Mouse (Mus musculus): ENCODE results near the gene Bach1. TPM values are rescaled to one million over a fixed set of nuclear protein-coding genes. Genes with fewer than 3 reads are reported as not detected.

The Bach1 gene
- polyA plus RNA-seq, 2 experiments = 13.3 to 16.1 TPM

DNA sequence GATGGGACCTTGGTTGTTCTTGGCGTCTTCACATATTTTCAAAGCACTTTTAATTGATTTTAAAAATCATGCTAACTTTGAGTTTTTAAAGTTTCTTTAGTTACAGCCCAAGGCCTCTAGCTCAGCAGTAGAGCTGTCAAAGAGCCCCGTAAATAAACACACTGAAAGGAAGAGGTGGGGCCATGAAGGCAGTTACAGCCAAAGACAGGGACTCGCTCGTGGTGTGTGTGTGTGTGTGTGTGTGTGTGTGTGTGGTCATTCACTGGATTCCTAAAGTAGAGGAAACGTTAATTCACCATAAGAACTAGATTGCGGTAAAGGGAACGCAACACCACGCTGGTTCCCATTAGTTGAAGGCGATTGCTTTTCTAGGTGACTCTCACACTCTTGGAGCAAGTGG, 43.2 kb upstream of the Bach1 start:
- Histone ChIP-seq H3K4me3 (replicated peaks; ENCODE audit: low read length) (no peak overlapping the region), H3K4me1 (ENCODE audit: control insufficient read depth, insufficient read depth, low read length) (peaks cover 8% of the 10 kb centered on the region; the same call in 1 of the 2 replicates), H3K27me3 (ENCODE audit: control insufficient read depth, insufficient read depth, low read length) (no peaks in the 10 kb centered on the region), H3K9me3 (ENCODE audit: control insufficient read depth, low read length) (no peaks in the 10 kb centered on the region), H3K36me3 (ENCODE audit: control insufficient read depth, insufficient read depth, low read length) (no peaks in the 10 kb centered on the region), H3K27ac (replicated peaks; ENCODE audit: low read depth, low read length) (no peak overlapping the region), H3K4me2 (replicated peaks; ENCODE audit: low read depth, low read length, severe bottlenecking) (no peak overlapping the region), H3K9ac (ENCODE audit: low read depth, low read length, severe bottlenecking) (no peak overlapping the region)
- TF ChIP-seq POLR2A (IDR thresholded peaks at IDR 0.05; ENCODE audit: borderline replicate concordance, extremely low read depth, insufficient read depth, insufficient read length) = no peak
- DNase-seq (ENCODE audit: low spot score) = no peak
- WGBS = 62% methylated on average over 9 of the region's 9 CpGs
- no peak for ATAC-seq (ENCODE audit: low FRiP score, low read depth)

DNA sequence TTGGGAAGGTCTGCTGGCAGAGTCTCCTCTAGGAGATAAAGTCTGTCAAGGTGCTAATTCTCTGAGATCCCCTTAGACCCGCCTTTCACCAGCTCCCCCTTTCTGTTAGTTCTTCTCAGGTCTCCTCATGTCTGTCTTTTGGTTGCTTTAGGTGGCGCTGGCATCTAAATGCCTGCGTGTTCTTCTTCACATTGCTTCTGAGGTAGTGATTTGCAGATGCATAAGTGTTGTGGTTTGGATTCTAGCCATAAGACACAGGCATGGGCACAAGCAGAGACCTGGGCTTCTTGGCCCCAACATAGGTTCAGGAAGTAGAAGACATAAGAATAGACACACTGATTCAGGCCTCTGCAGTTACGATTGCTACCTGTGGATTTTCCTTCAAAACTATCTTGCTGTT, 42.0 kb upstream of the Bach1 start:
- Histone ChIP-seq H3K4me1 (ENCODE audit: control insufficient read depth, insufficient read depth, low read length) (peaks cover 8% of the 10 kb centered on the region; the same call in 1 of the 2 replicates), H3K36me3 (ENCODE audit: control insufficient read depth, insufficient read depth, low read length) (no peaks in the 10 kb centered on the region), H3K9ac (ENCODE audit: low read depth, low read length, severe bottlenecking) (no peak overlapping the region), H3K27me3 (ENCODE audit: control insufficient read depth, insufficient read depth, low read length) (no peaks in the 10 kb centered on the region), H3K27ac (replicated peaks; ENCODE audit: low read depth, low read length) (no peak overlapping the region), H3K9me3 (ENCODE audit: control insufficient read depth, low read length) (no peaks in the 10 kb centered on the region), H3K4me3 (replicated peaks; ENCODE audit: low read length) (no peak overlapping the region), H3K4me2 (replicated peaks; ENCODE audit: low read depth, low read length, severe bottlenecking) (no peak overlapping the region)
- WGBS = 88% methylated on average over 4 of the region's 4 CpGs
- no peak for ATAC-seq (ENCODE audit: low FRiP score, low read depth)
- no peak for DNase-seq (ENCODE audit: low spot score)
- no peak for TF ChIP-seq POLR2A (IDR thresholded peaks at IDR 0.05; ENCODE audit: borderline replicate concordance, extremely low read depth, insufficient read depth, insufficient read length)

DNA sequence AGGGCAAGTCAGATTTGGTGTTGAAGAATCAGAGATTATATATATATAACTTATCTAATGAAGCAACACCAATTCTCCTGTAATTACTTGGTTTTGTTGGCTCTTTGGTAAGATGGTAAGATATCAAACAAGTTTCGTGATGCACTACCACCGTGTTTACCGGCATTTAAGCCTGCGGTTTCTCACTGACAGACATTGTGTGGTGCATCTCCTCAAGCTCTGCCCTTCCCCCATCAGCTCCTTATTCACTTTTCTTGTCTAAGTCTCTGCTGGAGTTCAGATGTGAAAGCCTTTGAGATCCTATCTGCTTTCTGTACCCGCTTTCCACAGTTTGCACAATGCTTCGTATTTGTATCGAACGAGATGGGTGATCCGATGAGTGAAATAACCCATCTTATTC, 41.5 kb upstream of the Bach1 start:
- Histone ChIP-seq H3K27ac (replicated peaks; ENCODE audit: low read depth, low read length) (no peak overlapping the region), H3K36me3 (ENCODE audit: control insufficient read depth, insufficient read depth, low read length) (no peaks in the 10 kb centered on the region), H3K4me1 (ENCODE audit: control insufficient read depth, insufficient read depth, low read length) (peaks cover 8% of the 10 kb centered on the region; the same call in 1 of the 2 replicates), H3K4me3 (replicated peaks; ENCODE audit: low read length) (no peak overlapping the region), H3K9ac (ENCODE audit: low read depth, low read length, severe bottlenecking) (no peak overlapping the region), H3K27me3 (ENCODE audit: control insufficient read depth, insufficient read depth, low read length) (no peaks in the 10 kb centered on the region), H3K4me2 (replicated peaks; ENCODE audit: low read depth, low read length, severe bottlenecking) (no peak overlapping the region), H3K9me3 (ENCODE audit: control insufficient read depth, low read length) (no peaks in the 10 kb centered on the region)
- no peak for DNase-seq (ENCODE audit: low spot score)
- ATAC-seq (ENCODE audit: low FRiP score, low read depth) = no peak
- no peak for TF ChIP-seq POLR2A (IDR thresholded peaks at IDR 0.05; ENCODE audit: borderline replicate concordance, extremely low read depth, insufficient read depth, insufficient read length)
- 95% methylated on average over 9 of the region's 9 CpGs for WGBS

DNA sequence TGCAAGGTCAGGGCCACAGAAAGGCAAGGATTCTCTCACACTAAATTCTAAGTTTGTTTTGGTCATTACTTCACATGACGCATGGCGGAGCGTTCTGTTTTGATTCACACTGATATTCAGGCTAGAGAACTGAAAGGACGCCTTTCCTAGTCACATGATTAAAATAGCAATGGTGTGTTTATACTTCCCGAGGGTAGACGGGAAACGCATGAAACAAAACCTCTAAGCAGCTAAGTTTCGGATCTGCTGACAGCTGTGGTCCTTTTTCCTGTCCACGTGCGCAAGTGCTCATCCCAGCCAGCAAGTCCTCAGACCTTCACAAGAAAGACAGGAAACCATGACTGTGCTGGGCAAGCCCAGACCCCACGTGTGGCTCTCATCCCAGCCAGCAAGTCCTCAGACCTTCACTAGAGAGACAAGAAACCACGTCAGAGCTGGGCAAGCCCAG, 37.7 kb upstream of the Bach1 start:
- Histone ChIP-seq H3K27ac (replicated peaks; ENCODE audit: low read depth, low read length) (no peak overlapping the region), H3K36me3 (ENCODE audit: control insufficient read depth, insufficient read depth, low read length) (no peaks in the 10 kb centered on the region), H3K4me1 (ENCODE audit: control insufficient read depth, insufficient read depth, low read length) (no peaks in the 10 kb centered on the region), H3K4me3 (replicated peaks; ENCODE audit: low read length) (no peak overlapping the region), H3K4me2 (replicated peaks; ENCODE audit: low read depth, low read length, severe bottlenecking) (no peak overlapping the region; the same call in 1 of the 2 replicates), H3K27me3 (ENCODE audit: control insufficient read depth, insufficient read depth, low read length) (no peaks in the 10 kb centered on the region), H3K9ac (ENCODE audit: low read depth, low read length, severe bottlenecking) (no peak overlapping the region), H3K9me3 (ENCODE audit: control insufficient read depth, low read length) (no peaks in the 10 kb centered on the region)
- 61% methylated on average over 12 of the region's 12 CpGs for WGBS
- DNase-seq (ENCODE audit: low spot score) (no peak), ATAC-seq (ENCODE audit: low FRiP score, low read depth) (peak; percentile 57; the same call in 1 of the 2 replicates)
- no peak for TF ChIP-seq POLR2A (IDR thresholded peaks at IDR 0.05; ENCODE audit: borderline replicate concordance, extremely low read depth, insufficient read depth, insufficient read length)

DNA sequence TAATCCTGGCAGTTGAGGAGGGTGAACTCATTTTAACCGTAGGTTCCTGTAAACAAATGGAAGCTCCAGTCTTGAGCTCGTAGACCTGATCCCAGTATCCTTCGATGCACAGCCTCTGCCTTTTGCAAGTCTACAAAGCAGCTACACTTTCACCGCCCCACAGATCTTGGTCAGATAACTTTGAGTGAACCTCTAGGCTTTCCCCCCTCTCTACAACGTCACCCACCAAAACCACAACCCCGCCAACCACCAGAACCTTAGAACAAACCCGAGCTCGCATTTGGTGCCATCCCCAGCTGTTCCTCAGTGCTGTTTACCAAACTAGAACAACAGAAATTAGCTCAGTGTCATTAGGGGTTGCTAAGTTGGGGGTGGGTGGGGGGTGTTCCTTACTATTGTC, 37.1 kb upstream of the Bach1 start:
- H3K36me3 ChIP-seq (ENCODE audit: control insufficient read depth, insufficient read depth, low read length) = no peaks in the 10 kb centered on the region
- H3K4me2 ChIP-seq (replicated peaks; ENCODE audit: low read depth, low read length, severe bottlenecking) = no peak overlapping the region
- no peak overlapping the region for H3K4me3 ChIP-seq (replicated peaks; ENCODE audit: low read length)
- no peak for DNase-seq (ENCODE audit: low spot score)
- H3K4me1 ChIP-seq (ENCODE audit: control insufficient read depth, insufficient read depth, low read length) = no peaks in the 10 kb centered on the region
- H3K9ac ChIP-seq (ENCODE audit: low read depth, low read length, severe bottlenecking) = no peak overlapping the region
- no peak for TF ChIP-seq POLR2A (IDR thresholded peaks at IDR 0.05; ENCODE audit: borderline replicate concordance, extremely low read depth, insufficient read depth, insufficient read length)
- no peak overlapping the region for H3K27ac ChIP-seq (replicated peaks; ENCODE audit: low read depth, low read length)
- 81% methylated on average over 8 of the region's 8 CpGs for WGBS
- H3K27me3 ChIP-seq (ENCODE audit: control insufficient read depth, insufficient read depth, low read length) = no peaks in the 10 kb centered on the region
- H3K9me3 ChIP-seq (ENCODE audit: control insufficient read depth, low read length) = no peaks in the 10 kb centered on the region
- ATAC-seq (ENCODE audit: low FRiP score, low read depth) = no peak

DNA sequence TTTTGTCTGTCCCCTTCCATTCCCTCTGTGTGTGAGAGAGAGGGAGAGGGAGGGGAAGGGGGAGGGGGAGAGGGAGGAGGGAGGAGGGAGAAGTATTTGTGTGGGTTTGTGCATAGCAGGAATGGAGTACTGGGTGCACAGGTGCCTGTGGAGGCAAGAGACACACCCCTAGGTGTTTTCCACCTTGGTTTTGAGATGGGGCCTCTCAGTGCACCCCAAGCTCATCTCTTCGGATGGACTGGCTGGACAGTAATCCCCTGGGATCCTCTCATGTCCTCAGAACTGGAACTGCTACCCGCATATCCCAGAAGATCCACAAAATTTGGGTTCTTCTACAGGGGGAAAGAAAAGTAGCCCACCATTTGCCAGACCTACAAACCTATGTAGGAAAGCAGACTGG, 36.2 kb upstream of the Bach1 start:
- no peak for ATAC-seq (ENCODE audit: low FRiP score, low read depth)

More for the DNA sequence above, 36.2 kb upstream of the Bach1 start:
- H3K36me3 ChIP-seq (ENCODE audit: control insufficient read depth, insufficient read depth, low read length) = no peaks in the 10 kb centered on the region
- no peak overlapping the region for H3K9ac ChIP-seq (ENCODE audit: low read depth, low read length, severe bottlenecking)
- no peak overlapping the region for H3K27ac ChIP-seq (replicated peaks; ENCODE audit: low read depth, low read length)
- TF ChIP-seq POLR2A (IDR thresholded peaks at IDR 0.05; ENCODE audit: borderline replicate concordance, extremely low read depth, insufficient read depth, insufficient read length) = no peak
- no peaks in the 10 kb centered on the region for H3K9me3 ChIP-seq (ENCODE audit: control insufficient read depth, low read length)
- no peaks in the 10 kb centered on the region for H3K27me3 ChIP-seq (ENCODE audit: control insufficient read depth, insufficient read depth, low read length)
- no peak overlapping the region for H3K4me3 ChIP-seq (replicated peaks; ENCODE audit: low read length)
- DNase-seq (ENCODE audit: low spot score) = no peak
- no peak overlapping the region for H3K4me2 ChIP-seq (replicated peaks; ENCODE audit: low read depth, low read length, severe bottlenecking)
- 85% methylated on average over 2 of the region's 2 CpGs for WGBS
- no peaks in the 10 kb centered on the region for H3K4me1 ChIP-seq (ENCODE audit: control insufficient read depth, insufficient read depth, low read length)
